ENCODE assay signal across 11 mouse cellular contexts in the genomic region with DNA sequence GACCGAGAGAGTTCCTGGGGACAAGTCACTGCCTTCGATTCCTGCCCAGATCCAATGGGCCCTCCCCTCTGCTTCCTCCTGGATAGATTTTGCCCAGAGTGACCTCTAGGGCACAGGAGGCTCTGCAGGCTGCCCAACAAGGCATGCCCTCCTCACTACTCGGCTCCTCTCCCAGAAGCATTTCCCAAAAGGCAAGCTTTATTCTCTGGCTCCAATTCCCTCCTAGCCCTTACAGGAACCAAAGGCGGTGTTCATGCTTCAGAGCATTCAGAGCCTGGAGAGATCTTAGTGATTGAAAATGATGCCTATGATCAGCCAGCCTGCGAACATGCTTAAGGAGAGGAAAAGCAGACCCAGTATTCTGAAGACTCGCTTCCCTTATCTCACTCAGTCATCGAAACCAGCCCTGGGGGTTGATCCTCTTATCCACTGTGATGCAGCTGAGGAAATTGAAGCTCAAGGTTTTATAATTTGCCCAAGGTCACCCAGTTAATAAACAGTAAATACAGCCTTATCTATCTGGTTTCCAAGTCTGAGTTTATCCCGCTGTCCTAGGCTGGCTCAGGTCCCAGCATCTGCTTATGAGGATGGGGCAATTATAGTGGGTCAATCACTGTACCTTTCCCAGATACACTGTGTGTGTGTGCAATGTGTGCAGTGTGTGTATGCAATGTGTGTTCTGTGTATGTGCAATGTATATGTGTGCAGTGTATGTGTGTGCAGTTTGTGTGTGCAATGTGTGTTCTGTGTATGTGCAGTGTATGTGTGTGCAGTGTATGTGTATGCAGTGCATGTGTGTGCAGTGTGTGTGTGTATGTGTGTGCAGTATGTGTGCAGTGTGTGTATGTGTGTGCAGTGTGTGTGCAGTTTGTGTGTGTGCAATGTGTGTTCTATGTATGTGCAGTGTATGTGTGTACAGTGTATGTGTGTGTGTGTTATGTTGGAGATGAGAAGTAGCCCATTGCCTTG.
DNase-seq lines count a peak whose midpoint lies in the region; ATAC-seq lines count a peak whose summit lies in the region.
"Had no signal": no experiment of that assay in that cellular context is flagged by ENCODE, and none has a peak within 500 bp of the region (broad histone marks: within the 10 kb centered on the region; RNA-seq: fewer than 3 reads in every experiment).

No protein-coding gene starts in this region.

- WGBS in lung, embryonic 15.5 days: 64% methylated on average over 8 of the region's 8 CpGs
- WGBS in neural tube, embryonic 14.5 days: 52% methylated on average over 8 of the region's 8 CpGs

- H3K27ac ChIP-seq in lung, embryonic 15.5 days: no peak overlapping the region
- H3K27ac ChIP-seq in neural tube, embryonic 14.5 days (ENCODE audit: low read depth, low read length): peak overlapping the region; percentile 41
- H3K27ac ChIP-seq: limb, embryonic 12.5 days had no signal

- DNase-seq in cerebellum, adult 9-10 months: peak; percentile 46
- no peak for DNase-seq in cerebellum, postnatal 4 days (ENCODE audit: low spot score in 2 of 2)
- DNase-seq in lung, postnatal 25 days (ENCODE audit: low spot score): no peak
- DNase-seq in cerebellum, adult 9-11 months: peak; percentile 47
- no peak for DNase-seq in layer of hippocampus, adult 11-12 months (ENCODE audit: low spot score)
- no peak for DNase-seq in right cerebral cortex, postnatal 10 days (ENCODE audit: low spot score in 2 of 2)
- DNase-seq: embryo, embryonic 11 days; lung, postnatal 14 days had no signal

- H3K4me3 ChIP-seq in lung, embryonic 15.5 days: no peak overlapping the region
- no peak overlapping the region for H3K4me3 ChIP-seq in neural tube, embryonic 14.5 days (ENCODE audit: low read depth, low read length)
- H3K4me3 ChIP-seq: limb, embryonic 12.5 days had no signal

- H3K9ac ChIP-seq in lung, embryonic 15.5 days: no peak overlapping the region
- no peak overlapping the region for H3K9ac ChIP-seq in neural tube, embryonic 14.5 days (replicated peaks; ENCODE audit: low read depth, low read length)
- H3K9ac ChIP-seq: limb, embryonic 12.5 days had no signal

- H3K36me3 ChIP-seq in lung, embryonic 15.5 days: no peaks in the 10 kb centered on the region
- no peaks in the 10 kb centered on the region for H3K36me3 ChIP-seq in neural tube, embryonic 14.5 days (ENCODE audit: control insufficient read depth, insufficient read depth, low read length)
- H3K36me3 ChIP-seq: limb, embryonic 12.5 days had no signal

- no peaks in the 10 kb centered on the region for H3K27me3 ChIP-seq in lung, embryonic 15.5 days
- no peaks in the 10 kb centered on the region for H3K27me3 ChIP-seq in neural tube, embryonic 14.5 days (ENCODE audit: control insufficient read depth, insufficient read depth, low read length)
- H3K27me3 ChIP-seq: limb, embryonic 12.5 days had no signal

- H3K9me3 ChIP-seq in lung, embryonic 15.5 days: no peaks in the 10 kb centered on the region
- H3K9me3 ChIP-seq in neural tube, embryonic 14.5 days (ENCODE audit: control insufficient read depth, low read length): no peaks in the 10 kb centered on the region
- H3K9me3 ChIP-seq: limb, embryonic 12.5 days had no signal

- no peak overlapping the region for H3K4me2 ChIP-seq in lung, embryonic 15.5 days
- H3K4me2 ChIP-seq in neural tube, embryonic 14.5 days (ENCODE audit: low read depth, low read length): no peak overlapping the region
- H3K4me2 ChIP-seq: limb, embryonic 12.5 days had no signal

- peak; percentile 39; the same call in 1 of the 2 replicates for ATAC-seq in lung, embryonic 15.5 days (ENCODE audit: borderline replicate concordance, extremely low read depth, low FRiP score, low TSS enrichment)
- peak; percentile 41; the same call in 1 of the 2 replicates for ATAC-seq in neural tube, embryonic 14.5 days (ENCODE audit: low read depth)

- no peaks in the 10 kb centered on the region for H3K4me1 ChIP-seq in lung, embryonic 15.5 days
- H3K4me1 ChIP-seq in neural tube, embryonic 14.5 days (ENCODE audit: control insufficient read depth, insufficient read depth, low read length): peaks cover 16% of the 10 kb centered on the region; the same call in 1 of the 2 replicates
- H3K4me1 ChIP-seq: limb, embryonic 12.5 days had no signal

Comparison
In these comparisons a context has a peak if more than half of its experiments do, and no peak if none do; other contexts are left out.
1. DNase-seq: peak in cerebellum, adult 9-10 months (single experiment) and cerebellum, adult 9-11 months (single experiment); none in cerebellum, postnatal 4 days (0 of 2), lung, postnatal 25 days (single experiment), layer of hippocampus, adult 11-12 months (single experiment) and right cerebral cortex, postnatal 10 days (0 of 2).